Mouse (Mus musculus) neural tube, embryonic 10.5 days (tissue): Measurements from ENCODE around the gene Vmp1.
A peak's percentile ranks its signal among the peaks of the same experiment; 100 is the strongest.

Source experiments
- DNase-seq: peaks from one replicate; pipeline ENCODE4 v3.0.0-alpha.2; 2017; ENCODE audit warnings: low spot score; ENCODE audit errors: extremely low spot score

The Vmp1 gene

GRCm38 (mm10) chr11:86571047-86571855 is 112.4 kb downstream of the Vmp1 start:
- peak; percentile 43 for DNase-seq

DNA sequence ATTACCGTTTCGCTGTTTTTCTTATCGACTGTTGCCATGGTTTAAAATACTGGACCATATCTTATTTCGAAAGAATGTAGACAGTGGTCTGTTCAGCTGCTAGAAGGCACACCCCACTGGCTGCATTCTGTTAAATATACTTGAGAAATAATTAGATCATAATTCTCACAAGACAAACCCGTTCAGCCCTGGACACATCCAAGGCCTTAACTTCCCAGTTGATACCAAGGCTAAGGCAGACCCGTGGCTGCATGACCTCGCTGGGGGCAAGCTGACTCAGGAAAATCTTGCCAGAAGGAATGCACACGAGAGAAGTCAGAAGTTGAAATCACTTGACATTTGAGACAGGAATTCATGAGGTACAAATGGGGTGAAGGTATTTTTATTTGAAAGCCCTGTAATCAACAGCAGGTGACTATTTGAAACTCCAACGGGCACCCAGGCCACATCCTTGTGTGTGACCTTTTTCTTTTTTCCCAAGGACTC is 113.3 kb downstream of the Vmp1 start:
- peak; percentile 58 for DNase-seq

DNA sequence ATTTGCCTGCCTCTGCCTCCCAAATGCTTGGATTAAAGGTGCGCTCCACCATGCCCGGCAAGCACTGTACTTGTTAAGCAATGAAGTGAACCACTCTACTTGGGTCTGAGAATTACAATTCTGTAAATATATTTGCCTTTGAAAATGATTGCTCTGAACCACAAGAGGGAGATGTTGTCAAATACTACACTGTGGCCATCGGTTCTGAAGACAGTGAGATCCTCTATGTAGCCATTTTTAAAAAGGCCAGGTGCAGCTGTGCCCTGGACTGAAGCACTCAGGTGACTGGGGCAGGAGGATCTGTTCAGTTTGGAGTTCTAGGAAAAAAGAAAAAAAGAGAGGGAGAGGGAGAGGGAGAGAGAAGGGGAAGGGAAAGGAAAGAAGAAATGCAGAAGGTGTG is 115.2 kb downstream of the Vmp1 start:
- DNase-seq, result no peak

DNA sequence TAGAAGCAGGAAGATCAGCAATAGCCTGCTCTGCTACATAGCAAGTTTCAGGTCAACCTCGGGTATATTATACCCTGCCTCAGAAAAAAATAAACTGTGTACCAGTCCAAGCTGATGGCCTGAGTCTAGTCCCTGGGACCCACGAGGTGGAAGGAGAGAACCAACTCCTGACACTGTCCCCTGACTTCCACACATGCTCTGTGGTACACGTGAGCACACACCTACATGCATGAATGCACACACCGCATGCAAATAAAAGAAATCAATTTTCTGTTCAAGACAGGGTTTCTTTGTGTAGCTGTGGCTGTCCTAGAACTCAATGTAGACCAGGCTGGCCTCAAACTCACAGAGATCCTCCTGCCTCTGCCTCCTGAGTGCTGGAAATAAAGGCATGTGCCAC is 125.4 kb downstream of the Vmp1 start:
- DNase-seq, result no peak

DNA sequence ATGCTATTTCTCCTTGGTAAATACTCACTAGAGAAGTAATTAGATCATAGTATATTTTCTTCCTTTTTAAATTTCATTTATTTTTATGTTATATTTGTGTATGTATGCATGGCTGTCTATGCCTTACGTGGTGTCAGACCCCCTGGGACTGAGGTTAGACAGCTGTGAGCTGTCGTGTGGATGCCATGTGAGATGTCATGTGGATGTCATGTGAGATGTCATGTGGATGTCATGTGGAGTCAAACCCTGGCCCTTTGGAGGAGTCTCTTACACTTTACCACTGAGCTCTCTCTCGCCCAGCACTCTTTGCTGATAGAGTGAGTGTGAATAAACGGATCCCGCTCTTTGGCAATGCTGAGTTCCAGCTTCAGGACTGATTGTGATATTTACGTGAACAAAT is 130.1 kb downstream of the Vmp1 start:
- no peak for DNase-seq

DNA sequence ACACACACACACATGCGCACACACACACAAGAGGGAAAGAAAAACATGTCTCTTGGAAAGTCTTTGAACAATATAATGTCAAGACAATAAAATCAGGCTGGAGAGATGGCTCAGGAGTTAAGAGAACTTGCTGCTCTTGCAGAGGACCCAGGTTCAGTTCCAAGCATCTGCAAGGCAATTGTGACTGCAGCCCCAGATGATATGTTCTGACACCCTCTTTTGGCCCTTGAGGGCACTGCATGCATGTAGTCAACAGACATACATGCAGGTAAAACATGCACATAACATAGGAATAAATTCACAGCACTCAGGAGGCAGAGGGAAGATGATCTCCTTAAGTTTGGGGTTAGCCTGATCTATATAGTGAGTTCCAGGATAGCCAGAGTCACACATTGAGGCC is 136.2 kb downstream of the Vmp1 start:
- no peak for DNase-seq

DNA sequence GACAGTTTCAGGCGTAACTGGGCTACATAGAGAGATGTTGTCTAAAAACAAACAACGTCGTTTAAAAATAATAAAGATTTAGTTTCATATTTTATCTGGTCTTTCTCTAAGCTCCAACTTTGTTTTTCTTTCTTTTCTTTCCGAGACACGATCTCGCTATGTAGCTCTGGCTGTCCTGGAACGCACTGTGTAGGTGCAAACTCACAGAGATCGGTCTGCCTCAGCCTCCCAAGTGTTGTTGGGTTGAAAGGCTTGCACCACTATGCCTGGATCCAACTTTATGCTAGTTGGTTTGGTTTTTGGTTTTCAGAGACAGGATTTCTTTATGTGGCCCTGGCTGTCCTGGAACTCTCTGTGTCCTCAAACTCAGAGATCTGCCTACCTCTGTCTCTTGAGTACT is 138.1 kb downstream of the Vmp1 start:
- no peak for DNase-seq

GRCm38 (mm10) chr11:86544639-86545299 is 138.9 kb downstream of the Vmp1 start, which contains the start of the genes Rps6kb1 and Tubd1:
TSS of gene Rps6kb1 (minus strand) at chr11:86544805.
TSS of gene Tubd1 (plus strand) at chr11:86544991.
- DNase-seq, result peak; percentile 98

DNA sequence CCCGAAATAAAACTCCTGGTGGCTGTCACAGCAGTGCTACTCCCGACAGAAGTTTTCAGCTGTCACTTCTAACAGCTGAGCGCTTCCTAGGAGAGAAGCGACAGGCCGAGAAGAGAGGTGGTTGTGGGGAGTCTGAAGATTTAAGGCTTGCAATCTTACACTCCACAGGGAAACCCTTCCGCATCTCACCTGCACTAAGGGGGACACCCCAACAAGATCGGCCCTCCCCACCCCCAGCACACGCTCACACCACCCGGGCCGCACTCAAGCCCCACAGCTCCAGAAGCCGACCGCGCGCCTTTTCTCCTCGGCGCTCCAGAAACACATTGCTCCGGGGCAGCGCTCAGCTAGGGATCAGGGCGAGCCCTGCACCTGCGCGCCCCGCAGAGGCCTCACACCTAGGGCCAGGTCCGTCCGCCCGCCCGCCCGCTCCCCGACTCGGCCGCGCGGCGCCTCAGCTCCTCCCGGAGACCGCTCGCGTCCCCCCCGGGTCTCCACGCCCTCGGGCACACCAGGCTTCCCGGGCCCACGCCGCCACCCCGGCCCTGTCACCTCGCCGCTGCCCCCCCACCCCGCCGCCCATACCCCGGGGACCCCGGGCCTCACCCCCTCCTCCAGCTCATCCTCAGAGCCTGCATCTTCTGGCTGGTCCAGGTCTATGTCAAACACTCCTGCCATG is 139.5 kb downstream of the Vmp1 start:
- DNase-seq, result no peak

GRCm38 (mm10) chr11:86542851-86543250 is 140.8 kb downstream of the Vmp1 start:
- no peak for DNase-seq

DNA sequence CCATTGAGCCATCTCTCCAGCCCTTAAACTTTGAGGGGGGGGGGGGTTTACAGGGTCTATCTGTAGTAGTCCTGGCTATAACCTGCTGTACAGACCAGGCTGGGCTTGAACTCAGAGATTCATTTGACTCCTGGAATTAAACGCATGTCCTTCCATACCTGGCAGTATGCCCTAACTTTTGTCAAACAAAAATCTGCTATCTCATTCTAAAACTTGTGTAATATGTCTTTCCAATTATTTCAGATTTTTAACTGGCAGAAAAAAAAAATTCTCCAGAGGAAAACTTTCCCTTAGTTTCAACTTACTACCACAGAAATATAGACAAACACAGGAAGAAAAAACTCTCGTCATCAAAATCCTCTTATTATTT is 143.2 kb downstream of the Vmp1 start:
- no peak for DNase-seq

GRCm38 (mm10) chr11:86539716-86540475 is 143.7 kb downstream of the Vmp1 start:
- DNase-seq, result no peak

DNA sequence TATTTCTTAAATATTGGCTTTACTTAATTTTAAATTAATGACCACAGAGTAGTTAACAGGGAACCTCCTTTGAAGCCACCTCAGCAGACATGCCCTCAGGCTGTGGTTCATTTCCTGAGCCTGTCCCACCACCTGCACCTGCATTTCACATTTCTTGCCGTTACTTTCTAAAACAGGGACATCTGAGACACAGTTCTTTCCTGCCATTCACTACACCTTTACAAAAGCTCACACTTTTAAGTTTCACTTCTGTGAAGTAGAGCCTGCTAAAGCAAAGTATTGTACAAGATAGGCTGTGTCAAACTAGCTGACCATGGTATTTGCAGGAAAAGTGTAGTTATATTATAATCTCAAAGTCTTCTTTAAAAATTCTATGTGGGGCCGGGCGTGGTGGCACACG is 144.8 kb downstream of the Vmp1 start:
- DNase-seq, result no peak

- DNase-seq, result no peak
Measured at GRCm38 (mm10) chr11:86534201-86534910, 149.3 kb downstream of the Vmp1 start.
